Mouse (Mus musculus): ENCODE data around the gene Vamp2. TPM values are rescaled to one million over a fixed set of nuclear protein-coding genes. Genes with fewer than 3 reads are reported as not detected.

The Vamp2 gene
- polyA plus RNA-seq, 1 experiment from 2014 or later: 85.0 TPM

DNA sequence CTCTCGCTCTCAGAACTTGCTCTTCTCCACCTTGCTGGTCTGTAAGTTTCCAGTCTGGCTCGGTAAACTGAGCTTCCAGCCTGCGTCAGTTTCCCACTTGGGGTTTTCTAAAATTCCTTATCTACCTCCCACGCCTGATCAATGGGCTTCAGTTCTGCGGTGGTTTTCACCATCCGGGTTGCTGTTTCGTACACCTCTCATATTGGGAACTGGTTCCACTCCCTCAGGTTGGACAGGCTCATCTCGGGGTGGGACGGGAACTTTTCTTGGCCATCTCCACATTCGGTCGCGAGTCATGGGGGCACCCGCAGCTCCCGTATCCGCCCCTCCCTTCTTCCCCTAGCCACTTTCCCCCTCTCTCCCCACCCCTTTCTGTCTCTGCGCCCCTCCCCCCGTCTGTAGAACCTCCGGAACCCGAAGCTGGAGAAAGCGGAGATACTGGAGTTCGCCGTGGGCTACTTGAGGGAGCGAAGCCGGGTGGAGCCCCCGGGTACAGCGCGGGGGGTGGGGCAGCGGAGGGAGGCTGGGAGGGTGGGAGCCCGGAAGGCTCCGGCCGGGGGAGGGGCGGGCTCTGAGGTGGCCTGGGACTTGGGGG, 33.5 kb downstream of the Vamp2 start:
- H3K27ac ChIP-seq: peak overlapping the region; percentile 82
- H3K9me3 ChIP-seq: no peaks in the 10 kb centered on the region
- H3K36me3 ChIP-seq: no peaks in the 10 kb centered on the region
- H3K4me2 ChIP-seq (replicated peaks): peak overlapping the region; percentile 88
- 1% methylated on average over 32 of the region's 32 CpGs for WGBS
- H3K27me3 ChIP-seq: peaks cover 2% of the 10 kb centered on the region
- peak overlapping the region; percentile 72 for H3K9ac ChIP-seq
- H3K4me1 ChIP-seq: peaks cover 36% of the 10 kb centered on the region
- peak overlapping the region; percentile 77 for H3K4me3 ChIP-seq
- ATAC-seq (ENCODE audit: insufficient number of reproducible peaks, insufficient read depth, low FRiP score, low TSS enrichment): no peak

DNA sequence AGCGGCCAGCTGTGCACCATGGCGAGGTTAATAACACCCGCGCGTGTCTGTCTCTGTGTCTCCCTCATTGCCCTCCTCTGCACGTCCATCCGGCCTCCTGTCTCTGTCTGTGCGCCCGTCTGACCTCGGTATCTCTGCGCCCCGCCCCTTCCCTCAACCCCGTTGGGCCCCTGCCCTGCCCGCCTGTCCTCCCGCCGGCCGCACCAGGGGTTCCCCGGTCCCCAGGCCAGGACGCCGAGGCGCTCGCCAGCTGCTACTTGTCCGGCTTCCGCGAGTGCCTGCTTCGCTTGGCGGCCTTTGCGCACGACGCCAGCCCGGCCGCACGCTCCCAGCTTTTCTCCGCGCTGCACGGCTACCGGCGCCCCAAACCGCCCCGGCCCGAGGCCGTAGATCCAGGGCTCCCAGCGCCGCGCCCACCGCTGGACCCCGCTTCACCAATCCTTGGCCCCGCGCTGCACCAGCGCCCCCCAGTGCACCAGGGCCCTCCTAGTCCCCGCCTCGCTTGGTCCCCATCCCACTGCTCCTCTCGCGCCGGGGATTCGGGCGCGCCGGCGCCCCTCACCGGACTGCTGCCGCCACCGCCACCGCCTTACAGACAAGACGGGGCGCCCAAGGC, 34.2 kb downstream of the Vamp2 start, which contains the start of gene 9130213A22Rik:
TSS of gene 9130213A22Rik (minus strand) at position 254 of the 616 bp plus-strand sequence.
- Histone ChIP-seq H3K4me1 (peaks cover 36% of the 10 kb centered on the region), H3K4me3 (peak within 1 kb of the TSS; percentile 77), H3K9ac (peak within 1 kb of the TSS; percentile 72), H3K9me3 (no peaks in the 10 kb centered on the region), H3K4me2 (replicated peaks) (peak within 1 kb of the TSS; percentile 88), H3K36me3 (no peaks in the 10 kb centered on the region), H3K27ac (peak within 1 kb of the TSS; percentile 82), H3K27me3 (no peaks in the 10 kb centered on the region)
- peak; percentile 81 for ATAC-seq (ENCODE audit: insufficient number of reproducible peaks, insufficient read depth, low FRiP score, low TSS enrichment)
- under 1% methylated on average over 62 of the region's 66 CpGs for WGBS

GRCm38 (mm10) chr11:69123056-69123692, 34.9 kb downstream of the Vamp2 start:
- H3K9ac ChIP-seq: peak overlapping the region; percentile 72
- peak overlapping the region; percentile 77 for H3K4me3 ChIP-seq
- ATAC-seq (ENCODE audit: insufficient number of reproducible peaks, insufficient read depth, low FRiP score, low TSS enrichment): no peak
- H3K4me2 ChIP-seq (replicated peaks): peak overlapping the region; percentile 88
- H3K36me3 ChIP-seq: no peaks in the 10 kb centered on the region
- under 1% methylated on average over 29 of the region's 29 CpGs for WGBS
- no peaks in the 10 kb centered on the region for H3K27me3 ChIP-seq
- H3K27ac ChIP-seq: peak overlapping the region; percentile 82
- H3K4me1 ChIP-seq: peaks cover 36% of the 10 kb centered on the region
- H3K9me3 ChIP-seq: no peaks in the 10 kb centered on the region

DNA sequence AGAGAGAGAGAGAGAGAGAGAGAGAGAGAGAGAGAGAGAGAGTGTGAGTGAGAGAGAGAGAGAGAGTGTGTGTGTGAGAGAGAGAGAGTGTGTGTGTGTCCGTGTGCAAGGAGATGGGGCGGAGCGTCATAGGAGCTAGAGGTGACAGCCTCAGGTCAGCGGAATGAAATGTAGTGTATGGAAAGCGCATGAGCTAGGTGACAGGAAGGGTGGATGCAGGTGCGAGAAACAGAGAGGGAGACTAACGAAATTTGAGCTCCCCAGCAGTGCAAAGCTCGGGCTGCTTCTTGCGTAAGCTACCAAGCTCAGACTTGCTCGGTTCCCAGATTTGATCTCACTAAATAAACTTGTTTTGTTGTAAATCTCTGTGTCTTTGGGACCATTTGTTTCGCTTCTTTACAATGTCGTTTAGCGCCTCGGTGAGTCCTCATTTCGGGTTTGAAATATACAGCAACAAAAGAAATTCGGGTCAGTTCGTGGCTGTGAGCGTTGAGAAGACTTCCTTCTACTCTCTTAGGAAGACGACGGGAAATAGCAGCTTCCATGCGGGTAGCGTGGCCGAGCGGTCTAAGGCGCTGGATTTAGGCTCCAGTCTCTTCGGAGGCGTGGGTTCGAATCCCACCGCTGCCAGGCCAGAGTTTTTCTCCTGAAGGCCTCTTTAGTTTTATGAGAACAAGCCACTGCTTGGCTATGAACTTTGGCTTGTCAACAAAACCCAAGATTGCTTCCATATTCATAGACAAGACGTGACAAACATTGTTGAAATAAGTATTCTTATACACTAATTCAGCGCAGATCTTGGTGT, 35.6 kb downstream of the Vamp2 start:
- under 1% methylated on average over 31 of the region's 31 CpGs for WGBS
- Histone ChIP-seq H3K9ac (peak overlapping the region; percentile 41), H3K27me3 (no peaks in the 10 kb centered on the region), H3K27ac (peak overlapping the region; percentile 72), H3K9me3 (no peaks in the 10 kb centered on the region), H3K4me1 (peaks cover 35% of the 10 kb centered on the region), H3K36me3 (no peaks in the 10 kb centered on the region), H3K4me3 (peak overlapping the region; percentile 77), H3K4me2 (replicated peaks) (peak overlapping the region; percentile 88)
- ATAC-seq (ENCODE audit: insufficient number of reproducible peaks, insufficient read depth, low FRiP score, low TSS enrichment): 0 out of 2 replicates have a peak, but pooled peaks have one; percentile 25

DNA sequence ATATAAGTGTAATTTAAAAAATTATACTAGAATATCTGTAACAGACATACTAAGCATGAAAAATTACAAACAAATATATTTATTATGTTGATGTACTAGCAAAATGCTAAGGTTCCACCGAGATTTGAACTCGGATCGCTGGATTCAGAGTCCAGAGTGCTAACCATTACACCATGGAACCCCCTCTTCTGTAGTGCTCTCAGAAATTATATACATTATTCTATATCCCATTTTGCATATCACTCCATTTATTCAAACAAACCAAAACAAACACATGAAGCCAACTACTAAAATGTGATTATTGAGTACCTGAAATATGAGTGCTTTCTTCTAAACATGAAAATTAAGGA, 36.2 kb downstream of the Vamp2 start:
- no peak for ATAC-seq (ENCODE audit: insufficient number of reproducible peaks, insufficient read depth, low FRiP score, low TSS enrichment)
- WGBS: under 1% methylated on average over 3 of the region's 3 CpGs
- no peak overlapping the region for H3K27ac ChIP-seq
- no peaks in the 10 kb centered on the region for H3K27me3 ChIP-seq
- H3K4me2 ChIP-seq (replicated peaks): peak overlapping the region; percentile 88; the same call in 1 of the 2 replicates
- peaks cover 29% of the 10 kb centered on the region for H3K4me1 ChIP-seq
- no peak overlapping the region for H3K9ac ChIP-seq
- peak overlapping the region; percentile 77 for H3K4me3 ChIP-seq
- H3K9me3 ChIP-seq: no peaks in the 10 kb centered on the region
- no peaks in the 10 kb centered on the region for H3K36me3 ChIP-seq

GRCm38 (mm10) chr11:69125041-69125851, 37.0 kb downstream of the Vamp2 start:
- Histone ChIP-seq H3K27me3 (no peaks in the 10 kb centered on the region), H3K4me1 (peaks cover 21% of the 10 kb centered on the region), H3K27ac (peak overlapping the region; percentile 76), H3K36me3 (no peaks in the 10 kb centered on the region), H3K4me2 (replicated peaks) (peak overlapping the region; percentile 86), H3K9me3 (no peaks in the 10 kb centered on the region), H3K9ac (peak overlapping the region; percentile 39), H3K4me3 (peak overlapping the region; percentile 52)
- under 1% methylated on average over 24 of the region's 24 CpGs for WGBS
- ATAC-seq (ENCODE audit: insufficient number of reproducible peaks, insufficient read depth, low FRiP score, low TSS enrichment): no peak

- Histone ChIP-seq H3K4me2 (replicated peaks) (peak within 1 kb of the TSS; percentile 86), H3K27ac (peak within 1 kb of the TSS; percentile 76), H3K4me1 (peaks cover 19% of the 10 kb centered on the region), H3K27me3 (no peaks in the 10 kb centered on the region), H3K9me3 (no peaks in the 10 kb centered on the region), H3K9ac (peak within 1 kb of the TSS; percentile 39), H3K4me3 (peak within 1 kb of the TSS; percentile 52), H3K36me3 (no peaks in the 10 kb centered on the region)
- 2% methylated on average over 3 of the region's 3 CpGs for WGBS
- no peak for ATAC-seq (ENCODE audit: insufficient number of reproducible peaks, insufficient read depth, low FRiP score, low TSS enrichment)
Measured at GRCm38 (mm10) chr11:69125852-69125918, 37.4 kb downstream of the Vamp2 start, which contains the start of gene Aloxe3. Aloxe3 (plus strand) TSS chr11:69125896.

GRCm38 (mm10) chr11:69125919-69126705, 37.8 kb downstream of the Vamp2 start:
- ATAC-seq (ENCODE audit: insufficient number of reproducible peaks, insufficient read depth, low FRiP score, low TSS enrichment): no peak
- WGBS: 12% methylated on average over 20 of the region's 20 CpGs
- peak overlapping the region; percentile 76; the same call in 1 of the 2 replicates for H3K27ac ChIP-seq

DNA sequence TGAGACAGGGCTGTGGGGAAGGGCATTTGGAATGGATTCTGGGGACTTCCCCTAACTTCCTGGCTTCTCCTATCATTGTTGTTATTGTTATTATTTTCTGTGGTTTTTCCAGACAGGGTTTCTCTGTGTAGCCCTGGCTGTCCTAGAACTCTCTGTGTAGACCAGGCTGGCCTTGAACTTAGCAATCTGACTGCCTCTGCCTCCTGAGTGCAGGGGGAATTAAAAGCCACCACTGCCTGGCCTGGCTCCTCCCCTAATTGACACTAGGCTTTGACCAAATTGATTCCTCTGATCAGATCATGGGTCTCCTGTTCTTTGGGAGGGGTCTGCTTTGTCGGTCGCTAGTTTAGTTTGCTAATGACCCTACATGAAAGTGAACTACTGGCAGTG, 38.4 kb downstream of the Vamp2 start:
- Histone ChIP-seq H3K4me3 (peak overlapping the region; percentile 52), H3K9me3 (no peaks in the 10 kb centered on the region), H3K27ac (no peak overlapping the region), H3K4me1 (peaks cover 10% of the 10 kb centered on the region), H3K9ac (peak overlapping the region; percentile 39; the same call in 1 of the 2 replicates), H3K36me3 (no peaks in the 10 kb centered on the region), H3K4me2 (replicated peaks) (peak overlapping the region; percentile 86), H3K27me3 (0 out of 2 replicates have a peak, but pooled peaks cover 1% of the 10 kb centered on the region)
- no peak for ATAC-seq (ENCODE audit: insufficient number of reproducible peaks, insufficient read depth, low FRiP score, low TSS enrichment)
- 46% methylated on average over 2 of the region's 2 CpGs for WGBS

More at GRCm38 (mm10) chr11:69125919-69126705, 37.8 kb downstream of the Vamp2 start:
- Histone ChIP-seq H3K27me3 (no peaks in the 10 kb centered on the region), H3K4me1 (peaks cover 14% of the 10 kb centered on the region), H3K9ac (peak overlapping the region; percentile 39), H3K9me3 (no peaks in the 10 kb centered on the region), H3K36me3 (no peaks in the 10 kb centered on the region), H3K4me3 (peak overlapping the region; percentile 52), H3K4me2 (replicated peaks) (peak overlapping the region; percentile 86)

- no peak overlapping the region for H3K4me2 ChIP-seq (replicated peaks)
- H3K9ac ChIP-seq: no peak overlapping the region
- ATAC-seq (ENCODE audit: insufficient number of reproducible peaks, insufficient read depth, low FRiP score, low TSS enrichment): no peak
- 0 out of 2 replicates have a peak, but pooled peaks cover 10% of the 10 kb centered on the region for H3K27me3 ChIP-seq
- no peak overlapping the region for H3K27ac ChIP-seq
- H3K9me3 ChIP-seq: no peaks in the 10 kb centered on the region
- H3K4me1 ChIP-seq: peaks cover 10% of the 10 kb centered on the region
- WGBS: 72% methylated on average over 8 of the region's 8 CpGs
- no peaks in the 10 kb centered on the region for H3K36me3 ChIP-seq
- no peak overlapping the region for H3K4me3 ChIP-seq
Measured at GRCm38 (mm10) chr11:69128426-69129122, 40.3 kb downstream of the Vamp2 start.

Data from embryonic facial prominence, embryonic 12.5 days (tissue).